22 mouse cellular contexts compared by ENCODE assay signal in genomic region chr3:104703941-104704340, GRCm38 (mm10).
DNase-seq lines count a peak whose midpoint lies in the region; ATAC-seq and TF ChIP-seq lines count a peak whose summit lies in the region.
"Had no signal": no experiment of that assay in that cellular context is flagged by ENCODE, and none has a peak within 500 bp of the region (broad histone marks: within the 10 kb centered on the region; RNA-seq: fewer than 3 reads in every experiment).

No protein-coding gene starts in this region.

- no peaks in the 10 kb centered on the region for H3K9me3 ChIP-seq in forebrain, embryonic 11.5 days (ENCODE audit: control insufficient read depth, low read length)
- H3K9me3 ChIP-seq in forebrain, embryonic 10.5 days: no peaks in the 10 kb centered on the region
- H3K9me3 ChIP-seq: G1E had no signal

- intact Hi-C loops in left cerebral cortex, postnatal 4 days (cut with DNase I): no loop called here

- DNase-seq in cerebellum, postnatal 10 days: peak; percentile 67 to 72
- DNase-seq in cerebellum, adult 2 months: no peak
- peak; percentile 52 to 62 for DNase-seq in cerebellum, postnatal 14 days
- DNase-seq in cerebellum, postnatal 4 days (ENCODE audit: low spot score in 2 of 2): no peak
- DNase-seq in forebrain, embryonic 11.5 days (ENCODE audit: low spot score): peak; percentile 26
- no peak for DNase-seq in forebrain, embryonic 10.5 days (ENCODE audit: extremely low spot score, low spot score)
- peak; percentile 27 for DNase-seq in left cerebral cortex, postnatal 4 days
- DNase-seq in left cerebral cortex, adult 18-20 months (ENCODE audit: low spot score in 2 of 2): no peak
- DNase-seq: adrenal gland, adult 2 months; adrenal gland, adult 8-10 months; adrenal gland, postnatal 10 days; adrenal gland, postnatal 14 days; adrenal gland, postnatal 25 days; adrenal gland, postnatal 36 days; B cell, adult 2 months; cerebellum, adult 11 months; cerebellum, adult 11-12 months had no signal

- no peak for ATAC-seq in forebrain, embryonic 11.5 days (replicated peaks; ENCODE audit: low FRiP score)
- ATAC-seq: activated CD4-positive, CD25-positive, alpha-beta regulatory T cell, adult 4 months; CD4-positive, CD25-positive, alpha-beta regulatory T cell, adult 4 months; Patski had no signal

- no peaks in the 10 kb centered on the region for H3K36me3 ChIP-seq in forebrain, embryonic 11.5 days (ENCODE audit: control insufficient read depth, insufficient read depth, low read length)
- no peaks in the 10 kb centered on the region for H3K36me3 ChIP-seq in forebrain, embryonic 10.5 days (replicated peaks)
- H3K36me3 ChIP-seq: G1E had no signal

- H3K4me3 ChIP-seq in cerebellum, adult 2 months (replicated peaks; ENCODE audit: insufficient read depth, low read depth, low read length): no peak overlapping the region
- no peak overlapping the region for H3K4me3 ChIP-seq in forebrain, embryonic 11.5 days (ENCODE audit: low read depth, low read length)
- H3K4me3 ChIP-seq in forebrain, embryonic 10.5 days: no peak overlapping the region

- H3K4me2 ChIP-seq in forebrain, embryonic 11.5 days (ENCODE audit: low read depth, low read length, severe bottlenecking): no peak overlapping the region

- no peak for TF ChIP-seq CTCF in cerebellum, adult 2 months (IDR thresholded peaks at IDR 0.05; ENCODE audit: borderline replicate concordance, insufficient read depth, low read depth, low read length)

- H3K27me3 ChIP-seq in cerebellum, adult 2 months (ENCODE audit: control insufficient read depth, insufficient read depth, low read length): no peaks in the 10 kb centered on the region; the same call in 1 of the 2 replicates
- 0 out of 2 replicates have a peak, but pooled peaks cover 2% of the 10 kb centered on the region for H3K27me3 ChIP-seq in forebrain, embryonic 11.5 days (ENCODE audit: control insufficient read depth, insufficient read depth, low read length)
- peaks cover 20% of the 10 kb centered on the region for H3K27me3 ChIP-seq in forebrain, embryonic 10.5 days (ENCODE audit: poor library complexity, severe bottlenecking)
- H3K27me3 ChIP-seq: CH12.LX, Patski had no signal

- no peak for TF ChIP-seq POLR2A in cerebellum, adult 2 months (IDR thresholded peaks at IDR 0.05; ENCODE audit: borderline replicate concordance, insufficient read depth, low read length)

- no peaks in the 10 kb centered on the region; the same call in 1 of the 2 replicates for H3K4me1 ChIP-seq in cerebellum, adult 2 months (ENCODE audit: control insufficient read depth, insufficient read depth, low read length)
- H3K4me1 ChIP-seq in forebrain, embryonic 11.5 days (replicated peaks; ENCODE audit: control insufficient read depth, insufficient read depth, low read length): no peaks in the 10 kb centered on the region
- peaks cover 7% of the 10 kb centered on the region; the same call in 1 of the 2 replicates for H3K4me1 ChIP-seq in forebrain, embryonic 10.5 days

- H3K27ac ChIP-seq in cerebellum, adult 2 months (ENCODE audit: insufficient read depth, low read length): no peak overlapping the region
- no peak overlapping the region for H3K27ac ChIP-seq in forebrain, embryonic 11.5 days (ENCODE audit: low read depth, low read length)
- no peak overlapping the region for H3K27ac ChIP-seq in forebrain, embryonic 10.5 days

- no peak overlapping the region for H3K9ac ChIP-seq in forebrain, embryonic 11.5 days (ENCODE audit: low read length)

- WGBS in cerebellum, adult 2 months: 57% methylated on average over 4 of the region's 4 CpGs
- 93% methylated on average over 4 of the region's 4 CpGs for WGBS in forebrain, embryonic 11.5 days
- 97% methylated on average over 4 of the region's 4 CpGs for WGBS in forebrain, embryonic 10.5 days

Comparison
In these comparisons a context has a peak if more than half of its experiments do, and no peak if none do; other contexts are left out.
1. DNase-seq: peak in cerebellum, postnatal 10 days (2 of 2), cerebellum, postnatal 14 days (2 of 2), forebrain, embryonic 11.5 days (single experiment) and left cerebral cortex, postnatal 4 days (single experiment); none in cerebellum, adult 2 months (0 of 2), cerebellum, postnatal 4 days (0 of 2), forebrain, embryonic 10.5 days (single experiment) and left cerebral cortex, adult 18-20 months (0 of 2).